In the genomic region with DNA sequence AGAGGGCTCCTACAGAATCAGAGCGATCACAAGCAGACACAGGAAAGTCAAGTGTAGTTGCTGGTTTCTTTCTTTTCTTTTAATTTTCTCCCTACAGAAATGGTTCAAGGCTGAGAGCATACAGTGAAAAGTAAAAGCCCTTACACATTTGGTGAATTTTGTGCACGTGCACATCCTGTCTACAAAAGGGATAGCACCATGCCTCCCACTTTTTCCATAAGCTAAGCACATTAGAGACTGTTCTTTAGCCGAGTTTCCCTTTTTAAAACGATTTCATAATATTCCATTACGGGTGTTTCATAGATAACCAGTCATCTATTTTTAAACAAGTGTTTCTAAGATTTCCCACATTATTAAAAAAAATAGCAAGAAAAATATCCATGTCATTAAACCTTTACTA, we compare ENCODE assay signal across 28 mouse cellular contexts. TPM values are rescaled to one million over a fixed set of nuclear protein-coding genes. Genes with fewer than 3 reads are reported as not detected.
DNase-seq lines count a peak whose midpoint lies in the region; ATAC-seq and TF ChIP-seq lines count a peak whose summit lies in the region.
"Had no signal": no experiment of that assay in that cellular context is flagged by ENCODE, and none has a peak within 500 bp of the region (broad histone marks: within the 10 kb centered on the region; RNA-seq: fewer than 3 reads in every experiment).

No protein-coding gene starts in this region.

- no peaks in the 10 kb centered on the region for H3K4me1 ChIP-seq in hindbrain, embryonic 14.5 days (replicated peaks; ENCODE audit: control insufficient read depth, insufficient read depth, low read length)
- H3K4me1 ChIP-seq in hindbrain, embryonic 13.5 days (replicated peaks): no peaks in the 10 kb centered on the region
- H3K4me1 ChIP-seq in bone marrow macrophage, adult 2 months (ENCODE audit: control insufficient read depth, insufficient read depth, low read length): peaks cover 33% of the 10 kb centered on the region
- H3K4me1 ChIP-seq in intestine, embryonic 15.5 days (replicated peaks): no peaks in the 10 kb centered on the region
- H3K4me1 ChIP-seq: embryonic facial prominence, embryonic 12.5 days; embryonic facial prominence, embryonic 15.5 days; hindbrain, embryonic 12.5 days had no signal

- peak; percentile 23 for DNase-seq in hindbrain, embryonic 14.5 days (ENCODE audit: low spot score)
- DNase-seq in lung, postnatal 10 days: no peak
- no peak for DNase-seq in urinary bladder, adult 2 months (ENCODE audit: low spot score)
- DNase-seq: adrenal gland, adult 2 months; adrenal gland, postnatal 14 days; B cell, adult 2 months; cerebellum, adult 18-20 months; cerebellum, adult 9-10 months; cerebellum, postnatal 25 days; forebrain, postnatal 0 days; gastrocnemius, adult 2 months; gastrocnemius, postnatal 14 days; heart, adult 2 months had no signal

- ATAC-seq in hindbrain, embryonic 14.5 days (ENCODE audit: low FRiP score): no peak
- no peak for ATAC-seq in hindbrain, embryonic 13.5 days (ENCODE audit: low FRiP score)
- ATAC-seq in intestine, embryonic 15.5 days: no peak
- ATAC-seq: forebrain, embryonic 14.5 days; forebrain, postnatal 0 days; hindbrain, postnatal 0 days had no signal

- H3K79me2 ChIP-seq in macrophage (ENCODE audit: inconsistent target): peaks cover 48% of the 10 kb centered on the region; the same call in 1 of the 2 replicates

- no peak for TF ChIP-seq CTCF in bone marrow macrophage, adult 2 months (IDR thresholded peaks at IDR 0.05; ENCODE audit: low read depth, low read length)

- H3K9ac ChIP-seq in hindbrain, embryonic 14.5 days: no peak overlapping the region
- no peak overlapping the region for H3K9ac ChIP-seq in hindbrain, embryonic 13.5 days
- H3K9ac ChIP-seq in intestine, embryonic 15.5 days: no peak overlapping the region
- H3K9ac ChIP-seq: embryonic facial prominence, embryonic 12.5 days; embryonic facial prominence, embryonic 15.5 days; forebrain, postnatal 0 days; hindbrain, embryonic 12.5 days had no signal

- no peaks in the 10 kb centered on the region for H3K27me3 ChIP-seq in hindbrain, embryonic 14.5 days (ENCODE audit: control insufficient read depth, insufficient read depth, low read length)
- no peaks in the 10 kb centered on the region for H3K27me3 ChIP-seq in hindbrain, embryonic 13.5 days
- H3K27me3 ChIP-seq in intestine, embryonic 15.5 days (replicated peaks): no peaks in the 10 kb centered on the region
- H3K27me3 ChIP-seq: embryonic facial prominence, embryonic 12.5 days; embryonic facial prominence, embryonic 15.5 days; hindbrain, embryonic 12.5 days had no signal

- no peak overlapping the region for H3K4me3 ChIP-seq in hindbrain, embryonic 14.5 days (replicated peaks; ENCODE audit: low read length)
- no peak overlapping the region for H3K4me3 ChIP-seq in hindbrain, embryonic 13.5 days
- H3K4me3 ChIP-seq in bone marrow macrophage, adult 2 months (ENCODE audit: insufficient read depth, low read length): peak overlapping the region; percentile 13; the same call in 1 of the 2 replicates
- no peak overlapping the region for H3K4me3 ChIP-seq in macrophage (ENCODE audit: inconsistent target)
- no peak overlapping the region for H3K4me3 ChIP-seq in intestine, embryonic 15.5 days (replicated peaks)
- H3K4me3 ChIP-seq: embryonic facial prominence, embryonic 12.5 days; embryonic facial prominence, embryonic 15.5 days; gastrocnemius, adult 2 months; heart, adult 2 months; hindbrain, embryonic 12.5 days had no signal

- 88% methylated on average over 5 of the region's 5 CpGs for WGBS in hindbrain, embryonic 14.5 days
- WGBS in hindbrain, embryonic 13.5 days: 89% methylated on average over 5 of the region's 5 CpGs
- WGBS in macrophage (ENCODE audit: missing documents): 31% methylated on average over 5 of the region's 5 CpGs
- WGBS in intestine, embryonic 15.5 days: 85% methylated on average over 5 of the region's 5 CpGs

- peaks cover 2% of the 10 kb centered on the region; the same call in 1 of the 2 replicates for H3K9me3 ChIP-seq in hindbrain, embryonic 14.5 days (ENCODE audit: control insufficient read depth, low read length)
- no peaks in the 10 kb centered on the region for H3K9me3 ChIP-seq in hindbrain, embryonic 13.5 days
- H3K9me3 ChIP-seq in intestine, embryonic 15.5 days: no peaks in the 10 kb centered on the region
- H3K9me3 ChIP-seq: embryonic facial prominence, embryonic 12.5 days; embryonic facial prominence, embryonic 15.5 days; hindbrain, embryonic 12.5 days had no signal

- no peaks in the 10 kb centered on the region for H3K36me3 ChIP-seq in hindbrain, embryonic 14.5 days (replicated peaks; ENCODE audit: control insufficient read depth, insufficient read depth)
- no peaks in the 10 kb centered on the region for H3K36me3 ChIP-seq in hindbrain, embryonic 13.5 days
- H3K36me3 ChIP-seq in macrophage (ENCODE audit: inconsistent target): 0 out of 2 replicates have a peak, but pooled peaks cover 5% of the 10 kb centered on the region
- H3K36me3 ChIP-seq in intestine, embryonic 15.5 days: no peaks in the 10 kb centered on the region
- H3K36me3 ChIP-seq: embryonic facial prominence, embryonic 12.5 days; embryonic facial prominence, embryonic 15.5 days; hindbrain, embryonic 12.5 days had no signal

- H3K4me2 ChIP-seq in hindbrain, embryonic 14.5 days (replicated peaks): no peak overlapping the region
- H3K4me2 ChIP-seq in hindbrain, embryonic 13.5 days: no peak overlapping the region
- no peak overlapping the region for H3K4me2 ChIP-seq in intestine, embryonic 15.5 days (replicated peaks)
- H3K4me2 ChIP-seq: embryonic facial prominence, embryonic 12.5 days; embryonic facial prominence, embryonic 15.5 days; heart, embryonic 11.5 days; hindbrain, embryonic 12.5 days had no signal

- no peak for TF ChIP-seq POLR2A in bone marrow macrophage, adult 2 months (IDR thresholded peaks at IDR 0.05; ENCODE audit: borderline replicate concordance, low read depth, low read length)

- no peak overlapping the region for H3K27ac ChIP-seq in hindbrain, embryonic 14.5 days
- H3K27ac ChIP-seq in hindbrain, embryonic 13.5 days: no peak overlapping the region
- peak overlapping the region; percentile 78 for H3K27ac ChIP-seq in bone marrow macrophage, adult 2 months (ENCODE audit: insufficient read depth, low read depth, low read length)
- peak overlapping the region; percentile 4; the same call in 1 of the 2 replicates for H3K27ac ChIP-seq in macrophage
- H3K27ac ChIP-seq in intestine, embryonic 15.5 days: no peak overlapping the region
- H3K27ac ChIP-seq: embryonic facial prominence, embryonic 12.5 days; embryonic facial prominence, embryonic 15.5 days; gastrocnemius, adult 2 months; heart, adult 2 months; hindbrain, embryonic 12.5 days; hindbrain, postnatal 0 days had no signal

RNA-seq across cellular contexts. Expression of gene Cd86, which starts 2.4 kb away (rescaled TPM):
- polyA plus RNA-seq in hindbrain, embryonic 14.5 days (2014; fragmentation: Nextera tagmentation; extraction: Ambion mirVana): 2.0 and 3.1 TPM in 2 replicates
- polyA plus RNA-seq in hindbrain, embryonic 13.5 days (2015; fragmentation: Nextera tagmentation; extraction: Ambion mirVana): 1.7 and 2.1 TPM in 2 replicates
- 29.1 and 31.7 TPM in 2 replicates for polyA plus RNA-seq in bone marrow macrophage, adult 2 months (2012; ENCODE audit: insufficient read depth, insufficient read length, missing spikeins)
- total RNA-seq in macrophage (2018; cell fraction: chromatin; rRNA removed): 100 to 1,000 TPM in 17 of 26 experiments, 10 to 100 TPM in 9; 54.4 to 432 (median 121) TPM
- 10 to 100 TPM; 37.4 to 92.5 (median 55.5) TPM for total RNA-seq in macrophage (2018; cell fraction: cytosol; rRNA removed)
- 100 to 1,000 TPM in 22 of 26 experiments, 10 to 100 TPM in 4; 21.8 to 497 (median 168) TPM for total RNA-seq in macrophage (2018; cell fraction: nucleus; rRNA removed)
- 12.8 to 75.9 TPM (median 43.6 TPM) in 3 replicates for polyA plus RNA-seq in macrophage (2018)
- 2.4 TPM in 2 replicates for polyA plus RNA-seq in intestine, embryonic 15.5 days (2015; fragmentation: Nextera tagmentation; extraction: Ambion mirVana)
- 3.9 and 5.1 TPM in 2 replicates for polyA plus RNA-seq in urinary bladder, adult 2 months (2012; rRNA removed)
- total RNA-seq: MEL had no signal

RNA-seq across cellular contexts. Expression of gene Ildr1, which starts 30.3 kb away (rescaled TPM):
- 0.19 and 0.48 TPM in 2 replicates for polyA plus RNA-seq in hindbrain, embryonic 14.5 days (2014; fragmentation: Nextera tagmentation; extraction: Ambion mirVana)
- 0.09 and 0.18 TPM in 2 replicates for polyA plus RNA-seq in hindbrain, embryonic 13.5 days (2015; fragmentation: Nextera tagmentation; extraction: Ambion mirVana)
- not detected in 2 replicates for polyA plus RNA-seq in bone marrow macrophage, adult 2 months (2012; ENCODE audit: insufficient read depth, insufficient read length, missing spikeins)
- total RNA-seq in macrophage (2018; cell fraction: chromatin; rRNA removed): under 1 TPM in 6 of 26 experiments, not detected in 20; 0.27 to 0.67 (median 0.47) TPM
- total RNA-seq in macrophage (2018; cell fraction: cytosol; rRNA removed): under 1 TPM in 10 of 26 experiments, not detected in 16; 0.04 to 0.38 (median 0.10) TPM
- 1 to 10 TPM in 2 of 26 experiments, under 1 TPM in 8, not detected in 16; 0.25 to 2.7 (median 0.48) TPM for total RNA-seq in macrophage (2018; cell fraction: nucleus; rRNA removed)
- polyA plus RNA-seq in macrophage (2018): not detected in 3 replicates
- polyA plus RNA-seq in intestine, embryonic 15.5 days (2015; fragmentation: Nextera tagmentation; extraction: Ambion mirVana): 6.6 and 7.3 TPM in 2 replicates
- polyA plus RNA-seq in urinary bladder, adult 2 months (2012; rRNA removed): 37.2 and 43.2 TPM in 2 replicates
- total RNA-seq: adrenal gland, adult 2 months; adrenal gland, postnatal 14 days; common myeloid progenitor, adult 5-6 weeks; gastrocnemius, postnatal 4 days; heart, adult 2 months; heart, postnatal 25 days; MEL had no signal
- polyA plus RNA-seq: adrenal gland, adult 2 months; forebrain, embryonic 14.5 days; heart, embryonic 11.5 days; heart, postnatal 0 days had no signal

Comparison
In these comparisons a context has a peak if more than half of its experiments do, and no peak if none do; other contexts are left out.
1. H3K27ac ChIP-seq: peak in bone marrow macrophage, adult 2 months (single experiment) and macrophage (single experiment); none in hindbrain, embryonic 14.5 days (single experiment), hindbrain, embryonic 13.5 days (single experiment) and intestine, embryonic 15.5 days (single experiment).